Mouse (Mus musculus) spleen, postnatal 10 days (tissue): ENCODE results near the gene Rora.
"Not testable (repeated sequence)": the region's sequence is repeated elsewhere in the genome, so short reads cannot be mapped to it uniquely, and the experiment has no call there.

Experiments
- DNase-seq, 2 experiments: peaks; one replicate each; pipeline ENCODE4 v3.0.0; 2021 to 2022; ENCODE audit warnings: low spot score in 2 of 2

The Rora gene

DNA sequence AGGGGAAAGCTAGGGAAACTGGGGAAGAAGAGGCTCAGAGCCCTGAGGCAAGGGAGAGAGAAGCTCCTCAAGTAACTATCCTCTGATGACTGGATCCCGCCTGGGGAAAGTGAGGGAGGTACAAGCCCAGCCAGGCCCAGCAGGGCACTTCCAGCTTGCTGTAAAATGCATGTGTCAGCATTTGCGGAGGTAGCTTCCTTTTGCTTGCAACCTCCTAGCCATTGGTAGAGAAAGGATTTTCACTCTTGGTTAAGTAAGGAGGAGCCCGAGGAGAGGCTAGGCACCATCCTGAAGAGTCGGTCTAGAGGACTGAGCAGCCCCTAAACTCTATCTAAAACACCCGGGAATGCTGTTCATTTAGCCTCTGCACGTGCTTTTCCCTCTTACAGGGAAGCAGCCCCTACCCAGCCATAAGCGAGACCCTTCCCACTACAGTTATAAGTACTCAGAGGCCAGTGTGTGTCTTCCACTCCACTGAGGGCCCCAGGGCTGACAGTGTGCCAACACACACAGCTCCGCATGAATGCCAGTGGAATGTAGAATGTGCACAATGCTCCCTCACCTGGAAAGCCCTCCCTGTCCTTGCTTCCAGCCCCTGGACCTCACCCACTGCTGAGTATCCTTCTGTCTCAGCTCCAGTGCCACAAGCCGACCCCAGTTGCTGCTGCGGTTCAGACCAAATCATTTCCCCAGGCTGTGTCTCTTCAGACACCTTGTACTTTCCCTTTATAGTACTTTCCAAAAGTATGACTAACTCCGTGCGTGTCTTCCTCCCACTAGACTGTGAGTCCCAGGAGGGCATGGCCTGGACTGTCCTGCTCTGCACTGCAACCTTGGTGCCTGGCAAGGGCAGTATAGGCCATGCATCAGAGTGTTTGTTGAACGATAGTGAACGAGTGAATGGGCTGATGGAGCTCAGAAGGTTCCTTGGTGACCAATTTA is 431.4 kb downstream of the Rora start:
- DNase-seq, result no peak

DNA sequence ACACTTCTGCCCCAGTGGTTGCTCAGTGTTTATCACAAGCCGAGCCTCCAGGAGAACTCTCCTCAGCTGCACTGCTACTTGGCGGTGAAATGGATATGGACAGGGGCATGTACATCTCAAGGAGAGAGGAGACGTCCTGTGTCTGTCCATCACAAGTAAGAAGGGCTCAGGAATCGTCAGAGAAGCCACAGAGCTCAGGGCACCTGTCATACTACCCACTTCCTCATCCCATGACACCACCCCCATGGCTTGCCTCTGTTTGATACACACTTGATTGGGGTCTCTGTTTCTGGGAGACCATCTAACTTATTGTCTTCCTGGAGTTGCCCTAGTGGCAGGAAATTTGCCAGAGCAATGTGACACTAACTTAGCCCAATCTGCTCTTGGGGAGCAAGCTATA is 433.3 kb downstream of the Rora start:
- DNase-seq, result no peak

DNA sequence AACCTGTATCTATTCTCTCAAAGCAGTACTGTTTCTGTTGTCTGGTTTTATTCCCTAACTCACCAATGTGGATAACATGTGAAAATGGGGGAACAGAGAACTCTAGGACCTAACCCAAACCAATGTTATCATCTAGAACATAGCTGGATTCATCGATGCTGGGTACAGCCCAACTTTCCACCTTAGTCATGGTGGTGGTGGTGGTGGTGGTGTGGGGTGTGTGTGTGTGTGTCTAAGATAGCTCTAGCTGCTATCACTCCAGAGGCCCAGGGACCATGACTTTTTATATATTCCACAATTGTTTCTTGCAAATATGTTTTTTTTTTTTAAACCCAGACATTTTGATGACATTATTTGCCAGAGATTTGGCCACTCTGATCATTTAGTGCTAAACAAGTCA is 433.7 kb downstream of the Rora start:
- no peak for DNase-seq

DNA sequence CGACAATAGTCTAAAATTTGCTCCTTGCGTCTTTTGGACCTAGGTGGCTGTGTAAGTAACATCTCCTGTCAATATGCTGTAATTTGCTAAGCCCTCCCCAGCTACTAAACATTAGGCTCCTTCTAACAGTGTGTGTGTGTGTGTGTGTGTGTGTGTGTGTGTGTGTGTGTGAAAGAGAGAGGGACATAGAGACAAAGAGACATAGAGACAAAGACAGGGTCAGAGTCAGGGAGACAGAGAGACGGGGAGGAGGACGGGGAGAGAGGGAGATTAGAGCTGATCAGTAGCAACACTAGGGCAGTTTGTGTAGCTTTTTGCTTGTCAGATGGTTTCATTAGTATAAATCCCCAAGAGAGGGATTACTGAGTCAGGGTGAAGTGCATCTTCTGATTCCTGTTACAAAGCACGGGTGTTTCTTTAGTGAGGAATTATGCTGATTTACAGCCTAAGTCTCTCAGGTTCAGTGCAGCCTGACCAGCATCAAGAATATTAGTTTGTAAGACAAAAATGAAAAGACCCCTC is 437.2 kb downstream of the Rora start:
- DNase-seq, result no peak

DNA sequence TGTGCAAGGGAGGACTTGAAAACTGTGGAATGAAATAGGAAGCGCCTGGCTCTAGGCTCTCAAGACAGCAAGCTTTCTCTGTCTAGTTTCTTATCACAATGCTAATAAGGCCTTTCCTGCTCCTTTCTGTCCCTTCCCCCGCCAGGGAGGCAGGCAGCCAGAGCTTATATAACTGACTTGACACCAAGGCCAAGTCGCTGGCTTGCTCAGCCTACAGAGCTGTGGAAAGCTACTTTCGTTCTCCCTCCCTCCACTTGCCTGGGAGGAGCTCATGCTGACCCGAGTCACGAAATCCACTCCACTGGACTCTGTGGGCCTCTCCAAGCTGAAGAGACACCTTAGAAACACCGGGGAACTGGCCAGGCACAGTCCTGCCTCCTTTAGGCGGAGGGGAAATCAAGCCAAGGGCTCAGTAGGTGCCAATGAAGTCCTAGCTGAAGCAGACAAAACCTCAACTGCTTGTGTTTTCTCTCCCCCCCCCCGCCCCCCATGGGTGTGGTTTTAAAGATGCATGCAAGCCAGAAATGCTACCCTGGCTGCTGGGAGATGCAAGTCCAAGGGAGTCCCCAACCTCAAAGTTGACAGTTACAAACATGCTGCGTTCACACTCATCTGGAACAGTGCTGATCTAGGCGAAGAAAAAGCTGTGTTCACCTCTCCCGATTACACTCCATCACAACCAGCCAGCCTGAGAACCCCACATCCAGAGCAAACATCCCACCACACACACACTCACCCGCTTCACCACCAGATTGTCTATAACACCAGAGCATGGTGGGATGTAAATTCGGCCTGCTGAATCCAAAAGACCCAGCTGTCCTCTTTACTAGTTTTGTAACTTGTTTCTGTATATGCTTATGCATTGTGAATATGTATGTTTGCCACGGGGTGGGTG is 438.8 kb downstream of the Rora start:
- DNase-seq, result peak in 1 of 2 experiments; percentile 36

DNA sequence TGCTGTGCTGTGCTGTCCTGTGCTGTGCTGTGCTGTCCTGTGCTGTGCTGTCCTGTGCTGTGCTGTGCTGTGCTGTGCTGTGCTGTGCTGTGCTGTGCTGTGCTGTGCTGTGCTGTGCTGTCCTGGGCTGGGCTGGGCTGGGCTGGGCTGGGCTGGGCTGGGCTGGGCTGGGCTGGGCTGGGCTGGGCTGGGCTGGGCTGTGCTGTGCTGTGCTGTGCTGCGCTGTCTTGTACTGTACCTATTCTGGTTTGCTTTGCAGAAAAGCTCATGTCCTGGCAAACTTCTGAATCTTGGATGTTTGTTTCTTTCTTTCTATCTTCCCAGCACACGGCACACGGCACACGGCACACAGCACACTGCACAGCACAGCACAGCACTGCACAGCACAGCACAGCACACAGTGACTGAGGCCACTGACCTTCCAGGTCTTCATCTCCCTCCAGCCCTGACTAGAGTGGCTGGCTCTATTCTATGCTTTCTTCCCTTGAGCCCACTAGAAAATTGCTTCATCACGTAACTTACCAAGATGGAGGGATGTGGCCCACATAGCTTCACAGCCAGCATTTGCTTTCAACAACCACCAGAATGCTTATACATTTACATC is 446.7 kb downstream of the Rora start:
- not testable (repeated sequence) for DNase-seq

DNA sequence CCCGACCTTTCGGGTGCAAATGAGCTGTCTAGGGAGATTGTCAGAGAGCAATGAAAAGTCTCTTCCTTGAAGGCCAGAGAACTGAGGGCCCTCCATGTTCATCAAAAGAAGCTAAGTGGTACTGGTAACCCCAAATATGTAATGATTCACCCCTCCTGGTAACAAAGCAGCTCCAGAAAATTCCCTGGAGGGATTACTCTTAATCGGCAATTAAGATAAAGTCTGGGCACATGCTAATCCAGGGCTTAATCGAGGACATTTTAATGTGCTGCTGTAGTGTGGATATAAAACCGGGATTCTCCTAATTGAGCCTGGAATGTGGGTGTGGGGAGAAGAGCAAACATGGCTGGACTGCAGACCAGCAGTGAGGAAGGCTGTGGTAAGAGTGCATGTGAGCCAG is 450.7 kb downstream of the Rora start:
- DNase-seq, result no peak

DNA sequence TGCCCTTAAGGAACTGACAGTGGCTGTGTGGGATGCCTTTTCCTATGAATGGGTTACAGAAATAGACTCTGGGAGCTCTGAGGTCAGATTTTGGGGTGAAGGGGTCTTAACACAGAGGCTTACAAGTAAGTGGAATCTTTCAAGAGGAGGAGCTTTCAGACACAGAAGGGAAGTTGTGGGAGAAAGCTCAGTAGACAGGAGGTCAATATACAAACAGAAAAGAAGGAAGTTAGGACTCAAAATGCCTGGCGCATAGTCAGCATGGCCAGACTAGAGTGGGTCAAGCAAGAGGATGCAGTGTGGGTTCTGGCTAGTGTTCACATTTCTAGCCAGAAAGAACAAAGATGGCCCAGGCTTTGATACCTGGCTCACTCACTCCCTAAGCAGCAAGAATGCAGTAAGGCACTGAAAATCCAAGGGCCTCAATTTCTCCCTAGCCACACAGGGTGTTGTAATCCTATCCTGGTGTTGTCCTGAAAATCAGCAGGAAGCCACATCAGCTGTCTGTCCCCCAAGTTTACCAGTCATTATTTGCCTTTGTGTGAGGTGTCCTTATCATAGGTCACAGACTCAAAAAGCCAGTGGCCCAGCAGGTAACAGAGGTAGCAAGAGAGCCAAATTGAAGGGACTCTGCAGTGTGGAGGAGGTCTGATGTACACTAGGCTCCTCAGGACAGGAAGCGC is 456.2 kb downstream of the Rora start:
- no peak for DNase-seq

DNA sequence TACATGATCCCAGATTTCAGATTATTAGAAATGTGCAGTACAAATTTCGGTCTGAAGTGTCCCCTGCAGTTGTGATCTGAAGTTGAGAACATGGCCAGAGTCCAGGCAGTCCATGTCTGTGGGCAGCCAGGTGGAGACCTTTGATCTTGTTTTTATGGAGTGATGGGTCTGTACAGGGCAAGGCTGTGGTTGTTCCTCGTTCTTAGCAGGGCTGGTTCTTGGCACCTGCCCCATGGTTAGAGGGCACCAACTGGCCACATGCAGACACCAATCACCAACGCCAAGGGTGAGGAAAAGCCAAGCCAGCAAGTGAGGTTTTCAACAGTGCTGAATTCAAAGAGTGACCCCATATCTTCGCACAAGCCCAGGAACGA is 456.7 kb downstream of the Rora start:
- DNase-seq, result no peak

DNA sequence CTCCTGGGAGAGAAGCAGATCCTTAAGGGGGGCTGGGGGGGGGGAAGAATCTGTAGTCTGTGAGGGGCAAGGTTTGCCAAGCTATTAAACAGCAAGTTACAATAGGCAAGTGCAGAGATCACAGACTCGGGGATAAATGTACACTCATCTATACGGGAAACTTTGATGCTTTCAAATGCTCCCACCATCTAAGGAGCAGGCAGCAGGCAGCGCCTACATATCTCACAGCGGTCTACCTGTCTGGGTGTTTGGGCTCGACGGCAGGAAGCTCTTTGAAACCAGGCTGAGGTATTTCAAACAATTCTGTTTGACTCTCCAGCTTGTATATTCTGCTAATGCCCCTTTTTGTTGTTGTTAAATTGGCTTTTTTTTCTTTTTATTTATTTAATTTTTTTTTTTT is 457.1 kb downstream of the Rora start:
- no peak for DNase-seq

DNA sequence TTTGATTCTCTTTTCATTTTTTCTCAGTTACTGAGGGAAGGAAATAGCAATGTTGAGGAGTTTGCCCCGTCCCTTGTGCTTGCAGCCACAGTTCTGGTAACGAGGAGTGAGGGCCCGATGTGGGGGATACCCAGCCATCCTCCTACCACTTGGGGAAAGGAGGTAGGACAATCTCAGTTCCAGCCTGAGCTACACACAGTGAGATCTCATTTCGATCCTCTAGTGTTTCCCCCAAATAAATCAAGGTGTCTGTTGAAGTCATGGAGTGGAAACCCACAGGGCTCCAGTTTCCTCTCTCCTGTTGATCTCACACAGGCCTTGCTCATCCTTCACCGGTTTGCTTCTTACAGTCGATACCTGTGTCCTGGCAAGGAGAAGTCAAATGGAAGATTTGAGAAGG is 458.0 kb downstream of the Rora start:
- DNase-seq, result no peak

DNA sequence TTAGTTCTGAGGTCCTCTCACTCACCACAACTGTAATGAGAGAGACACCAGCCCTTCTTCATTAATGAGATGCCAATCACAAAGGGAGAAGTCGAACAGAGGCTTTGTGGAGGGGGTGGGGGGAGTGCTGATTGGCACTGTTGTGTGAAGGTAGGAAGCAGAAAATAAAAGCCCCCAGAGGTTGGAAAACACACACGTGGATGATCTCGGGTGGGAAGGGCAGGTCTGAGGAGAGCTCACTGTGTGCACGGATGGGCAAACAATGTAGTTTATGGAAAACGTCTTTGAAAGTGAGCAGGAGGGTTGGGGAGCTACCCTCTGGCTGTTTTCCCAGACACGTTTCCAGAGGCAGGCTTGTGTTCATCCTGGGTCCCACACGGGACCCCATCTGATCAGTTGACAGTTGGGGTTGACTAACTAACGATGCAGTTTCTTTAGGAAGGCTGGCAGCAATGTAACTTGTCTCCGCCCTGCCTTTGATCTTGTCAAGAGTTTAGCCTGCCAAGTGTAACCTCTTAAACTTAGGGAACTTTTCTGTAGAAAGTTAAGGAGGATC is 460.9 kb downstream of the Rora start:
- DNase-seq, result no peak

DNA sequence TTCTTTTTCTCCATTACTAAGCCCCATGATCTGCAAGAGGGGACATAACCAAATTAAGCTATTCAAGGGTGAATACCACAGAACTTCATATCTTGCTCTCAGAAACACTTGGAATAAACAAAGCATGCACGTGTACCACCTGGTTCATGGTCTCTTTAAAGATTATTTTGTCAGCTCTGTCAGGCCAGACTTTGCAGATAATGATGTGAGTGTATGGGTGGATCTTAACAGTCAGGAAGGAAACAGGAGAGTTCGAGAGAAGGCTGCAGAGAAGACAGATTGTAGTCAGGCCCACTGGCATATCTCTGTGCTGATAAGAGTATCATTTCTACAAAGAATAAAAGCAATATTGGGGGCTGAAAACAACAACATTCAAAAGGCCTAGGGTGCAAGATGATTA is 463.2 kb downstream of the Rora start:
- no peak for DNase-seq

DNA sequence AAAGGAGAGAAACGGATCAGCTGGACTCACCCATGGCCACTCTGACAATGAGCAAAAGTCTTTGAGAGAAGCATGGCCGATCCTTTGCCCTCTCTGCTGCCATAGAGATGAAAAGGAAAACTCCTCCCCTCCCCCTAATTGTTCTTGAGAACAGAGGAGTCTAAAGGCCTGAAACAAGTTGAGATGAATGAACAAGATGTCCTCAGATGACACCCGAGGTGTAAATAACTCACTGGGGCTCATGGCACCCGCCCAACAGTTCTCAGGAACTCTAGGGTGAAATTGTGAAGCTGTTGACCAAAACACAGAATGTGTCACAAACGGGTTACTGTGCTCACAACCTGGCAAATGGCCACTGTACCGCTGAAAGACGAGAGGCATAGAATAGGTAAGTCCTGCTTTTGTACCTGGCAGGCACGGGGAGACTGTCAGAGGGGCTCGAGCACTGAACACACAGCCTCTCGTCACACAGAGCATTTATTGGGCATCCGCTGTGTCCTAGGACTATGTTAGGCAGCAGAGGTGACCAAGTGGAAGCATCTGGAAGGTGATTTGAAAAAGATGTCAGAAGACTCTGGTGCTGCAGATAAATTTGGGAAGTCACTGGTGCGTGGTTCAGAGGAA is 467.6 kb downstream of the Rora start:
- no peak for DNase-seq

DNA sequence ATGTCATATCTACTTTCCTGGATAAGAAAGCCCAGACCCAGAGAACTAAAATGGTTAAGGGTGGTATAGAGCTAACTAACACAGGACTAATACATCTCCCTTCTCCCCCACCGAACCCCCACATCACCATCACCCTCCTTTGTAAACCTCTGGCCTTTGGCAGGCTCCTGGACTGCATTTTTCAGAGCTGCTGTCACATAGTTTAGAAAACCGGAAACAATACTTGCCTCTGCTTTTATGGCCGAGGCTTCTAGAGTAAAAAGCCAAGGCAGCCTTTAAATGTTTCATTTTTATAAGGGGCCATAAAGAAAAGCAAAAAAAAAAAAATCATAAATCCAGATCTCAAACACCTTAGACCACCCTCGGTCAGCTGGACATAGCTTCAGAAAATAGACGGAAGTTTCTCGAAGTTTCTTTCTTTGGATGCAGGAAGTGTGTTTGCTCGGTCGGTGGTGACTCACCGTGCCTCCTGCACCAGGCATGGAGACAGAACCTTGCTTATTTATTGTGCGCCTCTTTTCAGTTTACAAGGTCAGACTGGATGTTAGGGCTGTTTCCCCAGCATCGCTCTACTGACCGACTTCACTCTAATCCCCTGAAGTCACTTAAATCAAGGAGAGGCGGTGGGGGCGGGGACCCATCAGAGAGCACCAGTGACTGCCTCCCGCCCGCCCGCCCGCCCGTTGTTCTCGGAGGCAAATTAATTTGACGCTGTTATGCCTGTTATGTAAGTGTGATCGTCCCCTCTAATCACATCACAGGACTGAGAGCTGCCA is 471.6 kb downstream of the Rora start:
- DNase-seq, result peak; percentile 8 to 30

DNA sequence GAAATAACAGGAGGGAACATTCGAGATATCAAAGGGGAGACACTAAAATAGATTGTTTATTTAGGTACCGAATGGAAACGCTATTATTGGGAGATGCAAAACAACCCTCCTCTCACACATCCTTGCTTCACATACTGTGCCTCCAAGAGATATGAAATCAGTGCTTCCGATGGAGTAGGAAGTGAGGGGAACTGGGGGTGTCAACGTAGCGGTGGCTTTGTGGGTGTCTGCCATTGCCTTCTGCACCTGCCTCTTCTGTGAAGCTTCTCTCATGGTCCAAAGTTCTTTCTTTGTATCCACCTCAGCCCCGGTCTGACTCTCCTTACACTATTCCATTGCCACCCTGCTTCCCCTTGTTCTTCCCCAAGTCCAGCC is 472.2 kb downstream of the Rora start:
- DNase-seq, result no peak

DNA sequence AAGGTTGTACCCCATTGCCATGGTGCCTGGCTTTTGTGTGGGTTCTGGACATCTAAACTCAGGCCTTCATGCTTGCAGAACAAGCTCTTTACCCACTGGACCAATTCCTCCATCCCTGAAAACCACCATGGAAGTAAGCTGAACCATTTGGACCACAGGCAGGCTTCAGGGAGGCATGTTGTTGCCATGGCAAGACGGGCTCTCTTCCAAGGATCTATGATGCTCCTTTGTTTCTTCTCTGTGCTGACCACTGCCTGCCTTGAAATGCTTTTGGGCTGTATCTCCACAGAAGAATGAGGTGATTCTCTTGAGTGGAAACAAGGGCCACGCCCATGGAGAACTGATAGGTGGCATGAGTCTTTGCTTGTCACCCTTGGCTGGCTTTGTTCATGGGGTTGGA is 473.0 kb downstream of the Rora start:
- DNase-seq, result no peak

DNA sequence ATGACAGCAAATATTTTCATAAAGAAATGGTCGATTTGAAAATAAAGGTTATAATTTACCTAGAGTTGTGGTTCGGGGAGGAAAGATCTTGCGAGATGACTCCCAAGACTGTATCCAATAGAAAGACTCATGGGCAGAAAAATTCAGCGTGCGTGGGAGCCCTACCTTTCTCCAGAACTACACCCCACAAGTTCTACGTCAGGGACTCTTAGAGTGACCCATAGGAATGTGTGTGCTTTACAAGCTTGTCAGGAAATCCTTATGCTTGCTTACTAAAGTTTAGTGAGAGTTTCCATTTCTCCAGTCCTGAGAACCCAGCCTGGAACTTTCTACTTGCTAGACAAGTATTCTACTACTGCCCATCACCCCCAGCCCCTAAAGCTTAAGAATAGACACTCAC is 474.7 kb downstream of the Rora start:
- no peak for DNase-seq

DNA sequence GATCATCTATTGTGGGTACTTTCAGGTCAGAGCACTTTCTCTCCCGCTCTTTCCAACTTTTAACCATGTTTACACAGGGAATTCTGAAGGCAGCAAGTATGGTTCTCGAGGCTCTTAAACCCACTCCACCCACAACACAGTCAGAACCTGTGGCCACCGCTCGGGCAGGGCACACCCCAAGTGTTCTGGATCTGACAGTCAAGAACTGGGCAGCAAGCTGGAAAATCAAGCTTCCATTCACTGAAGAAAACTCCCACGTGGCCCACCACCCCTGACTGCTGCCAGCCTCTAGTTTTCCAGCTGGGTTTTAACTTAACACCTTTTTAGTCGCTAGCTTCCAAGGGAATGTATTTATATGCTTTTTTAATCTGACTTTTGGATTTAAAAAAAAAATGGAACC is 479.4 kb downstream of the Rora start:
- no peak for DNase-seq

DNA sequence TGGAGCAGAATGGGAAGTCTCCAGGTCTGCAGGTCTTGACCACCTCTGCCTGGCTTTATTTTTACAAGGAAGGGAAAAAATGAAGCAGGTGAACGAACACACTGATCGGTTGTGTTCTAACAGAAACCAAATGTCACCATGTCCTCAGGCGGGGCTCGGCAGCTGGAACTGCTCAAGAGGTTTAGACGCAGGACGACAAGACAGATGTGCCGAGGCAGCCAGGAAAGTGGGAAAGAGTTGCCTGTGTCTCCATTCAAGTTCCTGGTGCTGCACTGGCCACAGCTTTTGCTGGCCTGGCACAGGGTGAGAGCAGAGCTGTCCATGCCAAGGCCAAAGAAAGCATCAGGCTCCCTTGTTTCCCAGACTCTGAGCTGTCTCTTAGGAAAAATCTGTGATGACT is 480.1 kb downstream of the Rora start:
- no peak for DNase-seq
